Mouse (Mus musculus) liver, adult 2 months (tissue): ENCODE results near the gene Tmsb15a. TPM values are rescaled to one million over a fixed set of nuclear protein-coding genes. Genes with fewer than 3 reads are reported as not detected.

Experiments used
- DNase-seq: peaks from one replicate; pipeline ENCODE4 v3.0.0-alpha.2; 2011; ENCODE audit warnings: low read depth, low spot score; ENCODE audit errors: extremely low read depth
- H3K27ac ChIP-seq: fragments of 200-500 bp; replicated peaks from 2 replicates; pipeline ENCODE4 v1.5.1; 2012; ENCODE audit warnings: low read depth, mild to moderate bottlenecking, control low read depth, inconsistent platforms, low read length; ENCODE audit not compliant: insufficient read depth
- H3K27me3 ChIP-seq: fragments of 200-500 bp; 2 replicates; pipeline ENCODE4 v1.6.1; 2012; ENCODE audit warnings: mild to moderate bottlenecking, moderate library complexity, low read length, inconsistent platforms; ENCODE audit not compliant: control insufficient read depth, insufficient read depth
- H3K36me3 ChIP-seq: fragments of 200-500 bp; 2 replicates; pipeline ENCODE4 v1.6.1; 2012; ENCODE audit warnings: low read length, inconsistent platforms; ENCODE audit not compliant: control insufficient read depth, insufficient read depth
- H3K4me1 ChIP-seq: fragments of 200-500 bp; 2 replicates; pipeline ENCODE4 v1.6.1; 2011; ENCODE audit warnings: low read length; ENCODE audit not compliant: control insufficient read depth, insufficient read depth
- H3K4me3 ChIP-seq: fragments of 200-500 bp; 2 replicates; pipeline ENCODE4 v1.5.1; 2011; ENCODE audit warnings: low read depth, mild to moderate bottlenecking, control low read depth, low read length, moderate library complexity; ENCODE audit not compliant: insufficient read depth
- H3K79me2 ChIP-seq: fragments of 200-500 bp; 2 replicates; pipeline ENCODE4 v1.6.1; 2012; ENCODE audit warnings: inconsistent platforms, mild to moderate bottlenecking, low read length, moderate library complexity; ENCODE audit not compliant: control insufficient read depth, insufficient read depth
- H3K9ac ChIP-seq: fragments of 200-500 bp; 2 replicates; pipeline ENCODE4 v1.6.1; 2012; ENCODE audit warnings: low read depth, mild to moderate bottlenecking, control low read depth, inconsistent platforms, low read length
- CTCF ChIP-seq: fragments of 200-500 bp; IDR thresholded peaks from 2 replicates; pipeline ENCODE4 v1.5.1; 2011; ENCODE audit warnings: low read depth, low read length, control low read depth
- POLR2A ChIP-seq: fragments of 200-500 bp; IDR thresholded peaks from 2 replicates; pipeline ENCODE4 v1.6.1; 2011; ENCODE audit warnings: low read length, control low read depth; ENCODE audit not compliant: insufficient read depth; ENCODE audit errors: extremely low read depth
- WGBS: fragments of 180-500 bp; shearing (Covaris S2); methylation state at CpG from one replicate; pipeline ENCODE4 v1.1.7; 2018; 5-methylcytosine and 5-hydroxymethylcytosine counted together
- polyA plus RNA-seq: library from polyadenylated mRNA; depleted of rRNA; stranded (reverse); fragments of >200 nt; gene quantifications from 2 replicates; pipeline ENCODE4 v1.2.3, GENCODE M21; 2012; rRNA removed
- total RNA-seq: library from RNA; depleted of rRNA; stranded (reverse); fragments of >200 nt; gene quantifications from 2 replicates; pipeline ENCODE4 v1.2.3, GENCODE M21; 2014; rRNA removed

Tmsb15a gene
- total and polyA plus RNA-seq, 2 experiments: not detected

DNA sequence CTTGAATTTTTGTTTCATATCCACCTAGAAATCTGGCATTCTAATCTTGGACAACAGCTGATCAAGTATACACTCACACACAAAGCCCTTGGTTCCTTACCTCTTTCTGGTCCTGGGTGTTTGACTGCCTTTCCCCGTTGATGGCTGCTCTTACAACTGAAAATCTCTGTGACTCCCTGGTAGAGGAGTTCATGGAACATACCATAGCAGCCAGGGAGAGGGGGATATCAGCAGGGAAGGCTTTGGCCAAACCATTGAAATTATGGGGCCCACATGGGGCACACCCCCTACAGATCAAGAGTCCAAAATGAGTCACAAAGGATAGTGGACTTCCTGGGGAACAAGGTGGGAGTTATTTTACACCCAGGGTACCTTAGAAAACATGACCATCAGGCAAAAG, 31.4 kb downstream of the Tmsb15a start, which contains the start of gene Tcp11x2:
TSS of gene Tcp11x2 (minus strand) at position 158 of the 400 bp plus-strand sequence.
- DNase-seq: no peak
- Histone ChIP-seq H3K27ac (no peak within 1 kb of the TSS), H3K9ac (no peak within 1 kb of the TSS), H3K27me3 (no peaks in the 10 kb centered on the region), H3K36me3 (no peaks in the 10 kb centered on the region), H3K79me2 (no peaks in the 10 kb centered on the region), H3K4me1 (no peaks in the 10 kb centered on the region), H3K4me3 (no peak within 1 kb of the TSS)
- WGBS: 62% methylated on average over 1 of the region's 1 CpGs
- TF ChIP-seq CTCF (no peak), POLR2A (no peak)

DNA sequence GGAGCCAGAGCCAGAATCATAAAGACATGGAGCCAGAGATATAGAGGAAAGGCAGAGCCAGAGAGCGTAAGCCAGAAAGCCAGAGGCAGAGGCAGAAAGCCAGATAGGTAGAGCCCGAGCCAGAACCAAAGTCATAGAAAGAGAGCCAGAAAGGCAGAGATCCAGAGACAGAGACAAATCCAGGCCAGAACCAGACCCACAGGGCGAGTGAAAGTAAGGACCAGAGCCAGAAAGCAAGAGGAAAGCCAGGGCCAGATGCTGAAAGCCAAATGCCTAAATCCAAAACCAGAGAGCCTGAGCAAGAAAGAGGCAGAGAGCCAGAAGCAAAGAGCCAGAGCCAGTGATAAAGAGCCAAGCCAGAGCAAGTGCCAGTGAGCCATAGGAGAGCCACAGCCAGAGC, 37.3 kb downstream of the Tmsb15a start:
- H3K36me3 ChIP-seq: no peaks in the 10 kb centered on the region
- no peaks in the 10 kb centered on the region for H3K4me1 ChIP-seq
- no peak overlapping the region for H3K9ac ChIP-seq
- peak; percentile 68 for DNase-seq
- H3K4me3 ChIP-seq: no peak overlapping the region
- 21% methylated on average over 3 of the region's 3 CpGs for WGBS
- TF ChIP-seq CTCF (no peak), POLR2A (no peak)
- no peaks in the 10 kb centered on the region for H3K27me3 ChIP-seq
- no peaks in the 10 kb centered on the region for H3K79me2 ChIP-seq
- no peak overlapping the region for H3K27ac ChIP-seq

DNA sequence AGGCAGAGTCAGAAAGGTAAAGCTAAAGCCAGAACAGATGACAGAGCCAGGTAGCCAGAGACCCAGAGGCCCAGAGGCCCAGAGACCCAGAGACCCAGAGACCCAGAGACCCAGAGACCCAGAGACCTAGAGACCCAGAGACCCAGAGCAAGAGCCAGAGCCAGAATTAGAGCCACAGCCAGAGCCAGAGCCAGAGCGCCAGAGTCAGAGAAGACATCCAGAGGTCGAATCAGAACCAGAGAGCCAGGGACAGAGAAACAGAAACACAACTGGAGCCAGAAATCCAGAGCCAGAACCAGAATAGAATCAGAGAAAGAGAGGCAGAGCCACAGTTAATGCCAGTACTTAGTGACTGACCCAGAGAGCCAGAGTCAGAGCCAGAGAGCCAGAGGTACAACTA, 43.2 kb downstream of the Tmsb15a start:
- Histone ChIP-seq H3K4me1 (no peaks in the 10 kb centered on the region), H3K36me3 (no peaks in the 10 kb centered on the region), H3K4me3 (no peak overlapping the region), H3K27me3 (no peaks in the 10 kb centered on the region; the same call in 1 of the 2 replicates), H3K27ac (no peak overlapping the region), H3K9ac (no peak overlapping the region), H3K79me2 (no peaks in the 10 kb centered on the region)
- peak; percentile 44 for DNase-seq
- 30% methylated on average over 2 of the region's 2 CpGs for WGBS
- TF ChIP-seq POLR2A: no peak
- no peak for TF ChIP-seq CTCF

Other genes starting within 250 kb of the Tmsb15a start
- gene AV320801, start 230.7 kb downstream of the Tmsb15a start, total RNA-seq: not detected in 2 replicates
- gene AV320801, start 230.7 kb downstream of the Tmsb15a start, polyA plus RNA-seq: not detected in 2 replicates
- gene Nxf7, start 126.5 kb downstream of the Tmsb15a start, total RNA-seq: 0.20 and 0.37 TPM in 2 replicates
- gene Nxf7, start 126.5 kb downstream of the Tmsb15a start, polyA plus RNA-seq: not detected in 2 replicates
- not detected in 2 replicates for gene Prame, start 97.6 kb downstream of the Tmsb15a start, total RNA-seq
- gene Prame, start 97.6 kb downstream of the Tmsb15a start, polyA plus RNA-seq: not detected in 2 replicates
- gene Tcp11x2, start 31.5 kb downstream of the Tmsb15a start, total RNA-seq: not detected in 2 replicates
- not detected in 2 replicates for gene Tcp11x2, start 31.5 kb downstream of the Tmsb15a start, polyA plus RNA-seq
- gene Armcx5, start 17.5 kb upstream of the Tmsb15a start, total RNA-seq: 2.4 and 3.4 TPM in 2 replicates
- 0.32 and 0.37 TPM in 2 replicates for gene Armcx5, start 17.5 kb upstream of the Tmsb15a start, polyA plus RNA-seq
- gene Gprasp1, start 17.5 kb upstream of the Tmsb15a start, total RNA-seq: 8.8 and 9.5 TPM in 2 replicates
- gene Gprasp1, start 17.5 kb upstream of the Tmsb15a start, polyA plus RNA-seq: 4.9 and 5.8 TPM in 2 replicates
- 2.7 and 4.1 TPM in 2 replicates for gene Bhlhb9, start 72.3 kb upstream of the Tmsb15a start, total RNA-seq
- gene Bhlhb9, start 72.3 kb upstream of the Tmsb15a start, polyA plus RNA-seq: 0.41 and 1.5 TPM in 2 replicates
- gene Gprasp2, start 113.8 kb upstream of the Tmsb15a start, total RNA-seq: 0.09 and 0.34 TPM in 2 replicates
- gene Gprasp2, start 113.8 kb upstream of the Tmsb15a start, polyA plus RNA-seq: 0.16 and 0.17 TPM in 2 replicates